Mouse (Mus musculus): Measurements from ENCODE around the gene Mlxipl. TPM values are rescaled to one million over a fixed set of nuclear protein-coding genes. Genes with fewer than 3 reads are reported as not detected.

Gene Mlxipl
- total RNA-seq, 1 experiment from 2014 or later = not detected

Other genes starting within 250 kb of the Mlxipl start
- gene Tmem270, start 183.2 kb upstream of the Mlxipl start, total RNA-seq (2017) = not detected in 2 replicates
- gene Cldn13, start 174.4 kb upstream of the Mlxipl start, total RNA-seq (2017) = 0.88 and 15.9 TPM in 2 replicates
- 13.8 and 20.0 TPM in 2 replicates for gene Mettl27, start 157.5 kb upstream of the Mlxipl start, total RNA-seq (2017)
- gene Cldn4, start 143.0 kb upstream of the Mlxipl start, total RNA-seq (2017) = 0.81 TPM in 1 of 2 replicates, not detected in the other
- not detected in 2 replicates for gene Cldn3, start 103.7 kb upstream of the Mlxipl start, total RNA-seq (2017)
- gene Abhd11, start 80.7 kb upstream of the Mlxipl start, total RNA-seq (2017) = 27.1 and 41.0 TPM in 2 replicates
- not detected in 2 replicates for gene Stx1a, start 66.4 kb upstream of the Mlxipl start, total RNA-seq (2017)
- gene Dnajc30, start 25.7 kb upstream of the Mlxipl start, total RNA-seq (2017) = 4.2 and 7.8 TPM in 2 replicates
- 28.5 and 51.7 TPM in 2 replicates for gene Bud23, start 24.9 kb upstream of the Mlxipl start, total RNA-seq (2017)
- 0.50 and 1.6 TPM in 2 replicates for gene Vps37d, start 11.6 kb upstream of the Mlxipl start, total RNA-seq (2017)
- gene Tbl2, start 59.8 kb downstream of the Mlxipl start, total RNA-seq (2017) = 10.6 and 23.4 TPM in 2 replicates
- gene Bcl7b, start 78.4 kb downstream of the Mlxipl start, total RNA-seq (2017) = 34.8 and 35.0 TPM in 2 replicates
- gene Baz1b, start 97.4 kb downstream of the Mlxipl start, total RNA-seq (2017) = 159 and 184 TPM in 2 replicates
- gene Fzd9, start 161.3 kb downstream of the Mlxipl start, total RNA-seq (2017) = 1.3 and 1.7 TPM in 2 replicates

All from hematopoietic stem cell, adult 5-6 weeks (primary cell).